Mouse (Mus musculus) urinary bladder, adult 18-20 months (tissue): ENCODE data around the gene Als2cr12.
"Not testable (repeated sequence)": the region's sequence is repeated elsewhere in the genome, so short reads cannot be mapped to it uniquely, and the experiment has no call there.

Source experiments
- DNase-seq, 2 experiments: peaks; one replicate each; pipeline ENCODE4 v3.0.0; 2022; ENCODE audit warnings: low spot score in 2 of 2, mixed read lengths in 2 of 2

The Als2cr12 gene

GRCm38 (mm10) chr1:58719356-58719945 lies 23.7 kb upstream of the Als2cr12 start:
- no peak for DNase-seq

DNA sequence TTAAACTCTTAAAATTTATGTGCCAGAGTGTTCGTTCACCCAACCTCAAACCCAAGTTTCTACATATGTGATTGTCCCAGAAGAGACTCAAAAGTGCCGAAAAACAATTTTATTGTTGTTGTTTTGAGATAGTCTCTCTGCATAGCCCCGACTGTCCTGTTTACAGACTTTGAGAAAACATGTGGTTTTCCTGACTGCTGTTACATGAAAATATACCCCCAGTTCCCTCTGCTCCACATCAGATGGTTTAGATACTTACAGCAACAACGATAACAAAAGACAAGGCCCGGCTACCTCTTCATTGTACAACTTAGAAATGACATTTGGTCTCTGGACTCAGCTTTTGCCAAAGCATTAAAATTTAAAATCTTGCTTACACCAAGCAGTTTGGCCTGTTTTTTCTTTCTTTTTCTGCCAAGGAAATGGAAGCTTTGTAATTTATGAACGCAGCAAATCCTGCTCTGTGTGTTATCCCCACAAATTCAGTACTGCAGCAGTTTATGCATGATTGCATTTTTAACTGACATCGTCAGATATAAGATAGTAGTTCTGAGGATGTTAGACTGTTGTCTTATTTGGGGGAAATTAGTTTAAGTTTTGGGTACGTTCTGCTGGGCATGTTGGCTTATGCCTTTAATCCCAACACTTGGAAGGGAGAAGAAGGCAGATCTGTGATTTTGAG lies 21.9 kb upstream of the Als2cr12 start:
- no peak for DNase-seq

GRCm38 (mm10) chr1:58716883-58717220 lies 21.1 kb upstream of the Als2cr12 start:
- no peak for DNase-seq

- no peak for DNase-seq
Observed at GRCm38 (mm10) chr1:58716162-58716882, 20.5 kb upstream of the Als2cr12 start.

- no peak for DNase-seq
Observed at GRCm38 (mm10) chr1:58715536-58715935, 19.7 kb upstream of the Als2cr12 start.

GRCm38 (mm10) chr1:58714361-58714760 lies 18.6 kb upstream of the Als2cr12 start:
- DNase-seq, result no peak

GRCm38 (mm10) chr1:58713893-58714231 lies 18.1 kb upstream of the Als2cr12 start:
- DNase-seq, result no peak

DNA sequence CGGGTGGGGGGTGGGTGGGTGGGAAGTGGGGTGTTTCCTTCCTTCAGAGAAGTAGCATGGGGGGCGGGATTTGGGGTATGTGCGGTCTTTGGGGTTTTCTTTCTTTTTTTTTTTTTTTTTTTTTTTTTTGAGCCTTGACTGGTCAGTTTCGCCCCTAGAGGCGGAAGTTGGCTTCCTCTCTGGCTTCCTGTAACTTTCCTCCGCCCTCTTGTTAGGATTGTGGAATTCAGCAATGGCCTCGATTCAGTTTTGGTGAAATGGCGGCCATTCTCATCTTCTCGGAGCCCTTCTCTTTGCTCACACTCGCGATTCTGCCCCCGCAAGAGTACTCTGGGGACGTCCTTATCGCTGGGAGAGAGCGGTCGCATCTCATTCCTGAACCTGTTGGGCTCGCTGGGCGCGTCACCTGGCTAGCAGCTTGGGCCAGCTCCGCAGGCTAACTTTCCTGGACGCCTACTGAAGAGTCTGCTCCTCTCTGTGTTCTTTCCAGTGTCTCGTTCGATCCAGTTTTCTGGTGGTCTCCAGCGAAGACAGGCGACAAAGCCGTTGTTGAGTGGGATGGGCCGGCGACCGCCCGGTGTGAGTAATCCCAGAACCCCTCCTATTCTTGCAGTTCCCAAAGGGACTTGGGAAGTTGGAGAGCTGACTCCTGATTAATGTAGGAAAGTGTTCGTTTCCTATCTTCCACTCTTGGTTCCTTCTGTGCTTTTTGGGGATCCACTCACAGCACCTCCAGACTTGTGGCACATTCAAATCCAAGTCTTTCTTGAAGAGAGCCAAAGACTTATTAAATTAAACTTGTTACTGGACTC lies 17.5 kb upstream of the Als2cr12 start:
- DNase-seq, result peak; percentile 55 to 61

- DNase-seq, result no peak
Observed at GRCm38 (mm10) chr1:58712076-58713061, 16.6 kb upstream of the Als2cr12 start.

- DNase-seq, result peak; percentile 68 to 74
Observed at GRCm38 (mm10) chr1:58711365-58712016, 15.7 kb upstream of the Als2cr12 start, which contains the start of gene Cflar. Cflar (plus strand) TSS chr1:58711508.

- no peak for DNase-seq
Observed at GRCm38 (mm10) chr1:58710711-58711364, 15.0 kb upstream of the Als2cr12 start.

DNA sequence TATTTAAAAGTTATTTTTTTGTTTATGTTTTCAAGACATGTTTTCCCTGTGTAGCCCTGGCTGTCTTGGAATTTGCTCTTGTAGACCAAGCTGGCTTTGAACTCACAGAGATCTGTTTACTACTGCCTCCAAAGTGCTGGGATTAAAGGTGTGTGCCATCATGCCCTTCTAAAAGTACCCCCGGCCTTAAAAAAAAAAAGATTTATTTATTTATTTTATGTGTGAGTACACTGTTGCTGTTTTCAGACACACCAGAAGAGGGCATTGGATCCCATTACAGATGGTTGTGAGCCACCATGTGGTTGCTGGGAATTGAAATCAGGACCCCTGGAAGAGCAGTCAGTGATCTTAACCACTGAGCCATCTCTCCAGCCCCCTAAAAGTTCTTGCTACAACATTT lies 14.3 kb upstream of the Als2cr12 start:
- not testable (repeated sequence) for DNase-seq

DNA sequence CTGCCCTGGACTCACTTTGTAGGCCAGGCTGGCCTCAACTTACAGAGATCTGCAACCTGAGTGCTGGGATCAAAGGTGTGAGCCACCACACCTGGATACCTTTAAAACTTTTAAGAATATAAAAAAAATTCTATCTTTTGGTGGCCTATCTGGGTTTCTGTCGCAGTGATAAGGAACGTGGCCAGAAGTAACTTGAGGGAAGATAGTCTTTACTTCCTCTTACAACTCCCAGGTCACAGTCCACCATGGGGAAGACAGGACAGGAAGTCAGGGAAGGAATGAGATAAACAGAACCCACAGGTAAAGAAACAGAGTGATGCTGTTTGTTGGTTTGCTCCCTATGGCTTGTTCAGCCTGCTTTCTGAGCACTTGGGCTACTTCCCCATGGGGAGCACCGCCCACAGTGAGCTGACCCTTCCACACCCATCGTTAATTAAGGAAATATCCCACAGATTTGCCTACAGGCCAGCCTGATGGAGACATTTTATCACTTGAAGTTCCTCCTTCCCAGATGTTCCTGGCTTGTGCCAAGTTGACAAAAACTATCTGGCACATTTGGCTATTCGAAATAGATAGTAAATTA lies 4.9 kb upstream of the Als2cr12 start:
- DNase-seq, result not testable (repeated sequence)

- DNase-seq, result no peak
Observed at GRCm38 (mm10) chr1:58699988-58700387, 4.2 kb upstream of the Als2cr12 start.

DNA sequence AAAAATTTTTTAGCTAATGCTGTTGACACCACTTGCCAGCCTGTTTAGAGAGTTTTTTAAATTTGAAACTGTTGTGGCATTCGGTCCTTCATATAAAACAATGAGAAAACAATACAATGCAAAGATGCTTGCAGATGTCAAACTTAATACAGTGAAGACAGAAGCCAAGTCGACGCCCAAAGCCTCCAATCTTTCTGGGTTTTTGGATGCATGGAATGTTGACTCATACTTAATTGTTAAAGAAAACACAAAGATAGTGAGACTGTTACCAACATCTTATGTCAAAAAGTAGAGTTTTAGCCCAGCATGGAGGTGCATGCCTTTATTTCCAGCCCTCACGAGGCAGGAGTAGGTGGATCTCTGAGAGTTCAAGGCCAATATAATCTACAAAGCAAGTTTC lies 3.0 kb upstream of the Als2cr12 start:
- no peak for DNase-seq

- not testable (repeated sequence) for DNase-seq
Observed at GRCm38 (mm10) chr1:58697607-58698006, 1.8 kb upstream of the Als2cr12 start.

DNA sequence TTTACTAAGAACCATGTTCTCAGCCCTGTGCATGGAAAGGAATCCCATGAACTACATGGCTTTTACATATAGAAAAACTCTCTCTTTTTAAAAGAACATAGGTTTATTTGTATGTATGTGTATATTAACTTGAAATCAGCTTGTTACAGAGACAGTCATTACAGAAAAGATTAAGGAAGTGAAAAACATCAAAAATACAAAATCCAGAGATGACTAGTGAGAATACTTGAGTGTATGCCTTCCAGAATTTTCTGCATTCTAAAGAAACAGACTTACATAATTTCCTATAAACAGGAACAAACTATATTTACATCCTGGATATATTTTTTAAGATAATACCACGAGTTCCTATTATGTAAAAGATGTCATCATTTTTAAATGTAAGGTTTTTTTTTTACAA lies 2.1 kb downstream of the Als2cr12 start:
- DNase-seq, result no peak

GRCm38 (mm10) chr1:58691718-58692117 lies 4.1 kb downstream of the Als2cr12 start:
- not testable (repeated sequence) for DNase-seq

DNA sequence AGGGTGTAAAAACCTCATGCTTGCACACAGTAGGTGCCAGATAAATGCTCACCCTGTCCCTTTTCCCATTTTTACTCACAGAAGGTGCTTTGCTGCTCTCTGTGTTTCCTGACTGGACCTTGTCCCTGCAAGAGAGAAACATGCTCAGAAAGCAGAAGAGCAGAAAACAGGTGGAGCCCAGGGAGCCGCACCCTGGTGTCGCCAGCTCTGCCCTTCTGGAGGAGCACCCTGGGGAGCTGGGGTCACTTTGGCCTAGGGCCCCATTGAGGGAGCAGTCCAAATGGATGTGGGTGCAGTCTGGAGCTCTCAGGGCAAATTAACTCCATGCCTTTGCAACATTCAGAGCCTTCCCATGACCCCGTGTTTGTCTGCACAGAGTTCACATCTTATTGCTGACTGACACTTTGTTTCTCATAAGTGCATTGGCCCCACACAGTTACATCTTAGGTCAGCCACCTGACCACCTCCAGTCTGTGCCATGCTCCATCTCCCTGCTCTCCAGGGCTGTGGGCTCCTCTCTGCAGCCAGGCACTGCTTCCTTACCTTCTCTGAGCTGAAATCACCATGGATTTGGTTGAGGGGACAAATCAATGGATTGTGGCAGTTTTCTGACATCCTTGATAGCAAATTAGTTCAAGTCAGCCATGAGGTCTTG lies 4.8 kb downstream of the Als2cr12 start:
- DNase-seq, result not testable (repeated sequence)
